In the genomic region with DNA sequence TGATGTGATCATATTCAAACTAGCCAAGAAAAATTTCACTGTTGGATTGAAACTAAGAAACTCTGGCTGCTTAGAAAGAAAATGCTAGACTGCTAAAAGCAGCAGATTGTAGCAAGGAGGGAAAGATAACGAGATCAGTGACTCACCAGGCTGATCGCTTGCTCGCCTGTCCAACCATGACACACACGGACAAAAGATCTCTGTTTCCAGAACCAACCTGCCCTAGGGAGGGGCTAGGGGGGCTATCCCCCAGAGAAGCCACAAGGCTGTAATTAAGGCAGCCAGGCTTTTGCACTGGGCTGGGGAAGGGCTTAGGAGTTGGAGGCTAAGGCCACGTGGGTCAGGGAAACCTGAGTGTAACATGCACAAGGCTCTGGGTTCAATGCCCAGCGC, we compare ENCODE assay signal across 8 mouse cellular contexts. TPM values are rescaled to one million over a fixed set of nuclear protein-coding genes. Genes with fewer than 3 reads are reported as not detected.
DNase-seq lines count a peak whose midpoint lies in the region; ATAC-seq and TF ChIP-seq lines count a peak whose summit lies in the region.

No protein-coding gene starts in this region.

- H3K9ac ChIP-seq in kidney, embryonic 14.5 days (ENCODE audit: low read depth, low read length) = no peak overlapping the region
- peak overlapping the region; percentile 44 for H3K9ac ChIP-seq in limb, embryonic 14.5 days (ENCODE audit: low read depth, low read length, severe bottlenecking)

- TF ChIP-seq POLR2A in limb, embryonic 14.5 days (IDR thresholded peaks at IDR 0.05; ENCODE audit: borderline replicate concordance, extremely low read depth, insufficient read depth, insufficient read length) = no peak

- peaks cover 4% of the 10 kb centered on the region; the same call in 1 of the 2 replicates for H3K9me3 ChIP-seq in kidney, embryonic 14.5 days (ENCODE audit: control insufficient read depth, low read length)
- H3K9me3 ChIP-seq in limb, embryonic 14.5 days (ENCODE audit: control insufficient read depth, low read length) = 0 out of 2 replicates have a peak, but pooled peaks cover 5% of the 10 kb centered on the region

- H3K36me3 ChIP-seq in kidney, embryonic 14.5 days (ENCODE audit: control insufficient read depth, insufficient read depth, low read length) = peaks cover 12% of the 10 kb centered on the region
- H3K36me3 ChIP-seq in limb, embryonic 14.5 days (ENCODE audit: control insufficient read depth, insufficient read depth, low read length) = peaks cover 24% of the 10 kb centered on the region

- no peak overlapping the region for H3K4me3 ChIP-seq in kidney, embryonic 14.5 days (ENCODE audit: low read length)
- 0 out of 2 replicates have a peak overlapping the region, but pooled peaks have one; percentile 8 for H3K4me3 ChIP-seq in limb, embryonic 14.5 days (replicated peaks; ENCODE audit: low read length)

- peak overlapping the region; percentile 69 for H3K27ac ChIP-seq in kidney, embryonic 14.5 days (ENCODE audit: low read depth, low read length)
- peak overlapping the region; percentile 96 for H3K27ac ChIP-seq in limb, embryonic 14.5 days (replicated peaks; ENCODE audit: low read depth, low read length)

- 24% methylated on average over 6 of the region's 6 CpGs for WGBS in kidney, embryonic 14.5 days
- 24% methylated on average over 6 of the region's 6 CpGs for WGBS in limb, embryonic 14.5 days

- ATAC-seq in kidney, embryonic 14.5 days (ENCODE audit: low FRiP score, low TSS enrichment) = peak; percentile 90
- peak; percentile 49 for ATAC-seq in limb, embryonic 14.5 days (ENCODE audit: low FRiP score, low read depth)

- H3K4me1 ChIP-seq in kidney, embryonic 14.5 days (ENCODE audit: control insufficient read depth, insufficient read depth, low read length) = peaks cover 11% of the 10 kb centered on the region; the same call in 1 of the 2 replicates
- peaks cover 17% of the 10 kb centered on the region for H3K4me1 ChIP-seq in limb, embryonic 14.5 days (ENCODE audit: control insufficient read depth, insufficient read depth, low read length)

- no peak for DNase-seq in kidney, adult 11 months
- peak; percentile 70 for DNase-seq in brain, adult 2 months (ENCODE audit: low read depth, low spot score)
- DNase-seq in heart, adult 9 months (ENCODE audit: low spot score in 2 of 2) = peak; percentile 46 to 58
- DNase-seq in limb, embryonic 14.5 days (ENCODE audit: low spot score) = peak; percentile 50
- peak; percentile 53 for DNase-seq in telencephalon, adult 2 months (ENCODE audit: low read depth, low spot score)
- no peak for DNase-seq in spleen, postnatal 10 days (ENCODE audit: low spot score in 2 of 2)
- no peak for DNase-seq in ovary, postnatal 14 days (ENCODE audit: low spot score)

- H3K4me2 ChIP-seq in kidney, embryonic 14.5 days (replicated peaks; ENCODE audit: low read depth, low read length) = no peak overlapping the region
- peak overlapping the region; percentile 39 for H3K4me2 ChIP-seq in limb, embryonic 14.5 days (replicated peaks; ENCODE audit: low read depth, low read length, severe bottlenecking)

- H3K27me3 ChIP-seq in kidney, embryonic 14.5 days (ENCODE audit: control insufficient read depth, insufficient read depth, low read length) = no peaks in the 10 kb centered on the region
- H3K27me3 ChIP-seq in limb, embryonic 14.5 days (ENCODE audit: control insufficient read depth, insufficient read depth, low read length) = no peaks in the 10 kb centered on the region

RNA-seq across cellular contexts. Expression of a gene that starts 41.9 kb away (rescaled TPM):
- 23.3 and 31.8 TPM in 2 replicates for polyA plus RNA-seq in kidney, embryonic 14.5 days (2014; fragmentation: Nextera tagmentation; extraction: Ambion mirVana)
- polyA plus RNA-seq in limb, embryonic 14.5 days (2012; rRNA removed) = 52.2 and 60.1 TPM in 2 replicates
- 28.3 and 31.6 TPM in 2 replicates for polyA plus RNA-seq in limb, embryonic 14.5 days (2014; fragmentation: Nextera tagmentation; extraction: Ambion mirVana)

RNA-seq across cellular contexts. Expression of a gene that starts 57.9 kb away (rescaled TPM):
- 13.8 and 24.4 TPM in 2 replicates for polyA plus RNA-seq in kidney, embryonic 14.5 days (2014; fragmentation: Nextera tagmentation; extraction: Ambion mirVana)
- 17.0 and 19.3 TPM in 2 replicates for polyA plus RNA-seq in limb, embryonic 14.5 days (2012; rRNA removed)
- 38.4 and 41.1 TPM in 2 replicates for polyA plus RNA-seq in limb, embryonic 14.5 days (2014; fragmentation: Nextera tagmentation; extraction: Ambion mirVana)

Comparison
In these comparisons a context has a peak if more than half of its experiments do, and no peak if none do; other contexts are left out.
1. DNase-seq: peak in brain, adult 2 months (single experiment), heart, adult 9 months (2 of 2), limb, embryonic 14.5 days (single experiment) and telencephalon, adult 2 months (single experiment); none in kidney, adult 11 months (single experiment), spleen, postnatal 10 days (0 of 2) and ovary, postnatal 14 days (single experiment).